Mouse (Mus musculus): Measurements from ENCODE around the gene Asb14. TPM values are rescaled to one million over a fixed set of nuclear protein-coding genes. Genes with fewer than 3 reads are reported as not detected.
"Not testable (repeated sequence)": the region's sequence is repeated elsewhere in the genome, so short reads cannot be mapped to it uniquely, and the experiment has no call there.

Gene Asb14
- polyA plus RNA-seq, 1 experiment = not detected

DNA sequence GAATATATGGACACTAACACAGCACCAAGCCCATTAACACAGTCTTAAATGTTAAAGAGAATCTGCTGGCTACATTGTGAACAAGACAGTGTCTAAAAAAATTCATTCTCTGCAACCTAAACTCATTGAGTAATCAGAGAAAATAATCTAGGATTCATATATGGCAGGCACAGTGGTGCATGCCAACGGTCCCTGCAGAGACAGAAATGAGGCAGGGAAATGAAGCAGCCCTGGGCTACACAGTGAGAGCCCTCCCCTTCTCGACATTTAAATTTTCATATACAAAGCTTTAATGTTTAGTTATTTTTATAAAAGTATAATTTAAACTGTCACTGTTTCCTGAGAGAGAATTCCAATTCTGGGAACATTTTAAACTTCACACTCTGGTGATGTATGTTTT, 5.1 kb downstream of the Asb14 start:
- peaks cover 4% of the 10 kb centered on the region for H3K27me3 ChIP-seq (ENCODE audit: control insufficient read depth, insufficient read depth, insufficient read length)
- no peaks in the 10 kb centered on the region for H3K79me2 ChIP-seq (ENCODE audit: control insufficient read depth, insufficient read depth)
- H3ac ChIP-seq (ENCODE audit: control insufficient read depth, insufficient read length, low read depth) = no peak overlapping the region
- H3K79me3 ChIP-seq (ENCODE audit: low read depth) = no peaks in the 10 kb centered on the region
- no peak overlapping the region for H3K4me3 ChIP-seq (ENCODE audit: insufficient read depth, poor library complexity, severe bottlenecking)
- no peak for TF ChIP-seq USF1 (IDR thresholded peaks at IDR 0.05; ENCODE audit: low read depth)
- TF ChIP-seq CTCF (IDR thresholded peaks at IDR 0.05; ENCODE audit: control insufficient read depth, insufficient read depth, insufficient read length) = no peak
- no peak for TF ChIP-seq FOSL1 (IDR thresholded peaks at IDR 0.05; ENCODE audit: insufficient read depth, low read length, poor library complexity, severe bottlenecking)
- no peak for TF ChIP-seq CEBPB (IDR thresholded peaks at IDR 0.05; ENCODE audit: low read depth)
- TF ChIP-seq MYOG (IDR thresholded peaks at IDR 0.05; ENCODE audit: control insufficient read depth, extremely low read depth, insufficient read length) = no peak
- no peak for TF ChIP-seq MYOD1 (IDR thresholded peaks at IDR 0.05; ENCODE audit: control insufficient read depth, insufficient read length, low read depth)
- TF ChIP-seq MAX (IDR thresholded peaks at IDR 0.05) = no peak
- H3K36me3 ChIP-seq (ENCODE audit: control insufficient read depth, insufficient read depth) = no peaks in the 10 kb centered on the region

DNA sequence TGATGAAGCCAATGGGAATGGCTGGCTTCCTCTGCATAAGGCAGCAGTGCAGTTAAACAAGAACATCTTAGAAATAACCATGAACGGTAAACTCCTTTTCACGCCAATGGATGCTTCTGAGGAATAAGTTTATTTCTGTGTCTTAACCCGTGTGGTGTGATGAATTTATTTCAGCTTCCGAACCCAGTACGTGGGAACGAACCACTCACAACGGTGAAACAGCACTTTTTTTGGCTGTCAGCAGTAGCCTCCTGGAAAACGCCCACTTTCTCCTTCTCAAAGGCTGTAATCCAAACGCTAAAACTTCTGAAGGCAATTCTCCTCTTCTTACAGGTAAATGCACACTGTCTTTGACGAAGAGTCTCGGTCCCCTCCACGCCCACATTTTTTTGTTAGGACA, 6.5 kb downstream of the Asb14 start:
- no peak for TF ChIP-seq CEBPB (IDR thresholded peaks at IDR 0.05; ENCODE audit: low read depth)
- TF ChIP-seq CTCF (IDR thresholded peaks at IDR 0.05; ENCODE audit: control insufficient read depth, insufficient read depth, insufficient read length) = no peak
- TF ChIP-seq USF1 (IDR thresholded peaks at IDR 0.05; ENCODE audit: low read depth) = no peak
- TF ChIP-seq MYOD1 (IDR thresholded peaks at IDR 0.05; ENCODE audit: control insufficient read depth, insufficient read length, low read depth) = no peak
- no peak for TF ChIP-seq MAX (IDR thresholded peaks at IDR 0.05)

DNA sequence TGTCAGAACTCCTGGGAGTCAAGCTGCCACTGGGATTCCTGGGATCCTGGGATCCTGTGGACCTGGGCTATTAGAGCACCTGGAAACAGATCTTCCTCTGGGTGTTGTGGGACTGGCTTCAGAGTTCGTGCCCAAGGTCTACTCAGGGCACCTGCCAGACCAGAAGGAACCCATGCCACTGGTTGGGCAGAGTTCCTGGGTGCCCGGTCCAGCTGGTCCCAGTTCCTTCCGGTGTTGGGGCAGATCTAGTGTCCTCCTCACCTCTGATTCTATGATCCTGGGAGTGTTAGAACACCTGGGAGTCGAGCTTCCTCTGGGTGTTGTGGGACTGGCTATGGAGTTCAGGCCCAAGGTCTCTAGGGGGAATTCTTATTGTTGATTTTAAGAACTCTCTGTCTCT, 13.0 kb downstream of the Asb14 start:
- TF ChIP-seq MYOG (IDR thresholded peaks at IDR 0.05; ENCODE audit: control insufficient read depth, extremely low read depth, insufficient read length) = no peak
- H3K79me3 ChIP-seq (ENCODE audit: low read depth) = no peaks in the 10 kb centered on the region
- H3K27me3 ChIP-seq (ENCODE audit: control insufficient read depth, insufficient read depth, insufficient read length) = no peaks in the 10 kb centered on the region
- H3K4me3 ChIP-seq (ENCODE audit: insufficient read depth, poor library complexity, severe bottlenecking) = no peak overlapping the region
- H3K79me2 ChIP-seq (ENCODE audit: control insufficient read depth, insufficient read depth) = no peaks in the 10 kb centered on the region
- no peaks in the 10 kb centered on the region for H3K36me3 ChIP-seq (ENCODE audit: control insufficient read depth, insufficient read depth)
- no peak overlapping the region for H3ac ChIP-seq (ENCODE audit: control insufficient read depth, insufficient read length, low read depth)

More for the DNA sequence above, 6.5 kb downstream of the Asb14 start:
- H3K79me2 ChIP-seq (ENCODE audit: control insufficient read depth, insufficient read depth) = no peaks in the 10 kb centered on the region
- H3K36me3 ChIP-seq (ENCODE audit: control insufficient read depth, insufficient read depth) = no peaks in the 10 kb centered on the region
- no peak overlapping the region for H3K4me3 ChIP-seq (ENCODE audit: insufficient read depth, poor library complexity, severe bottlenecking)
- no peak overlapping the region for H3ac ChIP-seq (ENCODE audit: control insufficient read depth, insufficient read length, low read depth)
- H3K27me3 ChIP-seq (ENCODE audit: control insufficient read depth, insufficient read depth, insufficient read length) = peaks cover 4% of the 10 kb centered on the region
- H3K79me3 ChIP-seq (ENCODE audit: low read depth) = no peaks in the 10 kb centered on the region

DNA sequence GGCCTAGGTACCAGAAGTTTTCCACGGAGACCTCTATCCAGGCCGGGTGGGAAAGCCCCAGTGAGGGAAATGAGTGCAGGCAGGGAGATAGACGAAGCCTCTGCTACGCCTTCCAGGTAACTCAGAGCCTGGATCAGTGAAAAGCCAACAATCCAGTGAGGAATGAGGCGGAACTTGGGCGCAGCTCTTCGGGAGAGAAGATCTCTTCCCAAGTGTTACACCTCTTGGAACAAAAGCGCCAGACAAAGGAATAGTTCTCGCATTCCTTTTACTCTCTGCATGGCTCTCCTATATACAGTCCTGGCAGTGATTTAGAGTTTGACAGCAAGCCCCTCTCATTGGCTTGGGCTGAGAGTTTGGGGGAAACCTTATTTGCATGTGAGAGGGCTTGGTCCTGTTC, 16.1 kb downstream of the Asb14 start:
- not testable (repeated sequence) for H3K79me2 ChIP-seq (ENCODE audit: control insufficient read depth, insufficient read depth); H3K36me3 ChIP-seq (ENCODE audit: control insufficient read depth, insufficient read depth); H3K79me3 ChIP-seq (ENCODE audit: low read depth); H3K27me3 ChIP-seq (ENCODE audit: control insufficient read depth, insufficient read depth, insufficient read length); H3K4me3 ChIP-seq (ENCODE audit: insufficient read depth, poor library complexity, severe bottlenecking); H3ac ChIP-seq (ENCODE audit: control insufficient read depth, insufficient read length, low read depth)

DNA sequence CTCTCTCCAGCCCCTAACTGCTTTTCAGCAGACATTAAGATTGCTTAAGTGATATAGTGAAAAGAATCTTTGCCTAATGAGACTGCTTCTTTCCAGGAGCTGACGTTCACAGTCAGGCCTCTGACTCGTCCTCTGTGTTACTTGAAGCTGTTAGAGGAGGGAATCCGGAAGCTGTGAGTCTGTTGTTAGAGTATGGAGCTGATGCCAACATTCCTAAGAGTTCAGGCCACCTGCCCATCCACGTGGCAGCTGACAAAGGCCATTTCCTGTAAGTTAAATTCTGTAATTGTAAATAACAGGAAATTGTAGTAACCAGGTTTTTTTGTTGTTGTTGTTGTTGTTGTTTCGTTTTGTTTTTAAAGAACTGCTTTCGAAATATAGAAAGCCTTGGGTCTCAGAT, 16.8 kb downstream of the Asb14 start:
- Histone ChIP-seq H3K79me3 (ENCODE audit: low read depth) (no peaks in the 10 kb centered on the region), H3K27me3 (ENCODE audit: control insufficient read depth, insufficient read depth, insufficient read length) (no peaks in the 10 kb centered on the region), H3ac (ENCODE audit: control insufficient read depth, insufficient read length, low read depth) (no peak overlapping the region), H3K4me3 (ENCODE audit: insufficient read depth, poor library complexity, severe bottlenecking) (no peak overlapping the region), H3K36me3 (ENCODE audit: control insufficient read depth, insufficient read depth) (no peaks in the 10 kb centered on the region), H3K79me2 (ENCODE audit: control insufficient read depth, insufficient read depth) (no peaks in the 10 kb centered on the region)
- TF ChIP-seq CEBPB (IDR thresholded peaks at IDR 0.05; ENCODE audit: low read depth) (no peak), FOSL1 (IDR thresholded peaks at IDR 0.05; ENCODE audit: insufficient read depth, low read length, poor library complexity, severe bottlenecking) (no peak), MYOG (IDR thresholded peaks at IDR 0.05; ENCODE audit: control insufficient read depth, extremely low read depth, insufficient read length) (no peak), MYOD1 (IDR thresholded peaks at IDR 0.05; ENCODE audit: control insufficient read depth, insufficient read length, low read depth) (no peak), MAX (IDR thresholded peaks at IDR 0.05) (no peak), USF1 (IDR thresholded peaks at IDR 0.05; ENCODE audit: low read depth) (no peak), CTCF (IDR thresholded peaks at IDR 0.05; ENCODE audit: control insufficient read depth, insufficient read depth, insufficient read length) (no peak)

DNA sequence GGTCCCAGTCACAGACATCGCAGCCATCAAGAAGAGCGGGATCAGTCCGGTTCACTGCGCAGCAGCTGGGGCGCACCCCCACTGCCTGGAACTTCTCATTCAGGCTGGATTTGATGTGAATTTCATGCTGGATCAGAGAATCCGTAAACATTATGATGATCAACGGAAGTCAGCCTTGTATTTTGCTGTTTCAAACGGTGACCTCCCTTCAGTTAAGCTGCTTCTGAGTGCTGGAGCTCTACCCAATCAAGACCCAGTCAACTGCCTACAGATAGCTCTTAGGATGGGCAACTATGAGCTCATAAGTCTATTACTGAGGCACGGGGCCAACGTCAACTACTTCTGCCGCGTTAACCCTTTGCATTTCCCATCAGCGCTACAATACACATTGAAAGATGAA, 17.5 kb downstream of the Asb14 start:
- Histone ChIP-seq H3K4me3 (ENCODE audit: insufficient read depth, poor library complexity, severe bottlenecking) (no peak overlapping the region), H3K79me3 (ENCODE audit: low read depth) (no peaks in the 10 kb centered on the region), H3K36me3 (ENCODE audit: control insufficient read depth, insufficient read depth) (no peaks in the 10 kb centered on the region), H3K79me2 (ENCODE audit: control insufficient read depth, insufficient read depth) (no peaks in the 10 kb centered on the region), H3K27me3 (ENCODE audit: control insufficient read depth, insufficient read depth, insufficient read length) (no peaks in the 10 kb centered on the region), H3ac (ENCODE audit: control insufficient read depth, insufficient read length, low read depth) (no peak overlapping the region)
- TF ChIP-seq CEBPB (IDR thresholded peaks at IDR 0.05; ENCODE audit: low read depth) (no peak), MAX (IDR thresholded peaks at IDR 0.05) (no peak), CTCF (IDR thresholded peaks at IDR 0.05; ENCODE audit: control insufficient read depth, insufficient read depth, insufficient read length) (no peak), MYOG (IDR thresholded peaks at IDR 0.05; ENCODE audit: control insufficient read depth, extremely low read depth, insufficient read length) (no peak), USF1 (IDR thresholded peaks at IDR 0.05; ENCODE audit: low read depth) (no peak), MYOD1 (IDR thresholded peaks at IDR 0.05; ENCODE audit: control insufficient read depth, insufficient read length, low read depth) (no peak), FOSL1 (IDR thresholded peaks at IDR 0.05; ENCODE audit: insufficient read depth, low read length, poor library complexity, severe bottlenecking) (no peak)

Data from C2C12 (cell line).